Mouse (Mus musculus): ENCODE measurements around the gene Rufy1. TPM values are rescaled to one million over a fixed set of nuclear protein-coding genes. Genes with fewer than 3 reads are reported as not detected.

The Rufy1 gene
- total and polyA plus RNA-seq, 3 experiments: 17.8 to 18.4 TPM; not detected in 1

DNA sequence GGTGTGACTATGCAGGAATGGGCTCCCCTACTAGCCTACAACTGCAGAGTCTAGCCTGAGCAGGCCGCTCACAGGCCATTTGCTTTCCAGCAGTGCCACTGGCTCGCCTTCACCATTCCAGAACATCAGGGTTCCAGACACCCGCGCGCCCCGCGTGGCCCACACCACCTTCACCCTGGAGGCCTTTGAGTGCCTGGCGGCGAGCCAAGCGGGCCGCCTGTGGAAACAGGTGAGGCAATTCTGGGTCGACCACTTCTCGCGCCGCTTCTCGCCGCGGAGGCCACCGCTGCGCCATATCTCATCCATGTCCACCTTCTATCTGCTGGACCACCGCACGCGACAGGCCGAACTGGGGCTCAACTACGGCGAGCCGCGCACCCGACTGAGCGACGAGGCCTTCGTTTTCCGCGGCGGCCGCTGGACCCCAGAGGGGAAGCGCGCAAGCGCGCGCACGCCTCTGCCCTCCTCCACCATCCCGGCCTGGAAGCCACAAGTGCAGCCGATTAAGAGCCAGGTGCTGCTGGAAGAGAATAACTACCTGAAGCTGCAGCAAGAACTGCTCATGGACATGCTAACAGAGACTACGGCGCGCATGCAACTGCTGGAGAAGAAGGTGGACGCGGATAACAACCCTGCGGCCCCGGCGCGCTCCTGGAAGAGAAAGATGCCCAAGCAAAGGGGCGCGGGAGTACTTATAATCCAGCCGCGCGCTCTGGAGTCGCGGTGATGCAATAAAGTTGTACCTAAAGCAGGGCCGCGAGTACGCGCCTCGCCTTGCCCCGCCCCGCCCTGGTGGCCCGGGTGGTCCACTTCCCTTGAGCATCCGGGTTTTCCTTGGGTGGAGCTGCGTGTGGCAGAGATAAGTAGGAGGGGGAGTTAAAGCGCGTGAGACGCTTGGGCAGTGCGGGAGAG lies 71.7 kb downstream of the Rufy1 start (continued):
- TF ChIP-seq E2F4 (IDR thresholded peaks at IDR 0.05; ENCODE audit: borderline replicate concordance, low read depth, low read length): no peak
- peak; percentile 65 for TF ChIP-seq NRF1 (IDR thresholded peaks at IDR 0.05; ENCODE audit: insufficient read depth, low read depth, low read length, poor library complexity, severe bottlenecking)
- no peak for TF ChIP-seq POLR2AphosphoS5 (IDR thresholded peaks at IDR 0.05; ENCODE audit: borderline replicate concordance, low read depth, low read length)
- TF ChIP-seq GATA1 (IDR thresholded peaks at IDR 0.05; ENCODE audit: low read depth, low read length): peak; percentile 46; the same call in 1 of the 2 replicates
- no peak for TF ChIP-seq MAFK (IDR thresholded peaks at IDR 0.05; ENCODE audit: borderline replicate concordance, low read depth, low read length)
- TF ChIP-seq KAT2A (conservative IDR thresholded peaks at IDR 0.05; ENCODE audit: low read depth, low read length): no peak; the same call in 1 of the 2 replicates
- TF ChIP-seq ETS1 (IDR thresholded peaks at IDR 0.05; ENCODE audit: low read depth, low read length): peak; percentile 55; the same call in 1 of the 2 replicates
- peak; percentile 46; the same call in 1 of the 2 replicates for TF ChIP-seq BHLHE40 (IDR thresholded peaks at IDR 0.05; ENCODE audit: borderline replicate concordance, low read depth, low read length)
- no peak for TF ChIP-seq MEF2A (IDR thresholded peaks at IDR 0.05; ENCODE audit: extremely low read depth, insufficient replicate concordance, low read depth, low read length, poor library complexity, severe bottlenecking)
- TF ChIP-seq POLR2A (IDR thresholded peaks at IDR 0.05; ENCODE audit: control insufficient read depth in 1 of 2, insufficient read depth in 1 of 2, low read depth in 1 of 2, low read length in 2 of 2, poor library complexity in 1 of 2): peak; percentile 52 to 58; a peak in 2 of 4 replicates

- Histone ChIP-seq H3K27me3 (ENCODE audit: control insufficient read depth in 1 of 2, insufficient read depth in 2 of 2, low read length in 2 of 2) (no peaks in the 10 kb centered on the region), H3K27ac (ENCODE audit: control insufficient read depth, low read depth, low read length) (peak overlapping the region; percentile 46), H3K36me3 (ENCODE audit: control insufficient read depth in 1 of 2, insufficient read depth in 2 of 2, low read length in 2 of 2) (peaks cover 0 to 19% of the 10 kb centered on the region in 2 experiments; a peak in 2 of 4 replicates), H3K4me1 (ENCODE audit: control insufficient read depth in 1 of 2, insufficient read depth in 2 of 2, low read length in 2 of 2) (peaks cover 13 to 27% of the 10 kb centered on the region in 2 experiments; a peak in 3 of 4 replicates), H3K4me3 (ENCODE audit: control insufficient read depth in 1 of 2, insufficient read depth in 1 of 2, low read depth in 2 of 2, low read length in 2 of 2) (no peak overlapping the region), H3K79me2 (ENCODE audit: control insufficient read depth, insufficient read depth, low read length, poor library complexity) (peaks cover 7% of the 10 kb centered on the region; the same call in 1 of the 2 replicates), H3K9me3 (replicated peaks; ENCODE audit: insufficient read depth, low read length) (no peaks in the 10 kb centered on the region), H3K9ac (ENCODE audit: control insufficient read depth, low read depth, low read length, poor library complexity, severe bottlenecking) (no peak overlapping the region)
- DNase-seq (ENCODE audit: low read depth, low spot score): peak; percentile 85
- TF ChIP-seq USF2 (IDR thresholded peaks at IDR 0.05; ENCODE audit: borderline replicate concordance in 1 of 2, insufficient read depth in 1 of 2, low read depth in 1 of 2, low read length in 2 of 2) (peak in 1 of 2 experiments; percentile 70; a peak in 2 of 4 replicates), E2F4 (IDR thresholded peaks at IDR 0.05; ENCODE audit: borderline replicate concordance, low read depth, low read length) (no peak), MXI1 (IDR thresholded peaks at IDR 0.05; ENCODE audit: low read depth, low read length) (peak; percentile 82), JUND (IDR thresholded peaks at IDR 0.05; ENCODE audit: low read depth, low read length) (no peak), TBP (IDR thresholded peaks at IDR 0.05; ENCODE audit: low read depth, low read length) (no peak), ZKSCAN1 (IDR thresholded peaks at IDR 0.05; ENCODE audit: low read depth, low read length) (no peak), NELFE (IDR thresholded peaks at IDR 0.05; ENCODE audit: low read depth, low read length) (no peak), RCOR1 (IDR thresholded peaks at IDR 0.05; ENCODE audit: low read depth, low read length) (no peak), POLR2AphosphoS2 (IDR thresholded peaks at IDR 0.05; ENCODE audit: low read length) (no peak), MYC (IDR thresholded peaks at IDR 0.05; ENCODE audit: low read depth, low read length) (peak; percentile 72), SIN3A (IDR thresholded peaks at IDR 0.05; ENCODE audit: low read length) (peak; percentile 74), RAD21 (IDR thresholded peaks at IDR 0.05; ENCODE audit: low read depth, low read length) (no peak), ETS1 (IDR thresholded peaks at IDR 0.05; ENCODE audit: low read depth, low read length) (peak; percentile 83), CHD1 (IDR thresholded peaks at IDR 0.05; ENCODE audit: low read depth, low read length) (no peak), TCF12 (IDR thresholded peaks at IDR 0.05; ENCODE audit: low read depth, low read length) (peak; percentile 71), POLR2A (IDR thresholded peaks at IDR 0.05; ENCODE audit: control insufficient read depth in 1 of 2, insufficient read depth in 1 of 2, low read depth in 1 of 2, low read length in 2 of 2, poor library complexity in 1 of 2) (no peak), ELF1 (IDR thresholded peaks at IDR 0.05; ENCODE audit: low read depth, low read length) (no peak), MAX (IDR thresholded peaks at IDR 0.05; ENCODE audit: low read length) (peak; percentile 90), MEF2A (IDR thresholded peaks at IDR 0.05; ENCODE audit: extremely low read depth, insufficient replicate concordance, low read depth, low read length, poor library complexity, severe bottlenecking) (no peak), ZC3H11A (IDR thresholded peaks at IDR 0.05; ENCODE audit: low read depth, low read length) (no peak), BHLHE40 (IDR thresholded peaks at IDR 0.05; ENCODE audit: borderline replicate concordance, low read depth, low read length) (peak; percentile 92; the same call in 1 of the 2 replicates), POLR2AphosphoS5 (IDR thresholded peaks at IDR 0.05; ENCODE audit: borderline replicate concordance, low read depth, low read length) (no peak), MYB (IDR thresholded peaks at IDR 0.05; ENCODE audit: low read depth, low read length) (no peak), GATA1 (IDR thresholded peaks at IDR 0.05; ENCODE audit: low read depth, low read length) (peak; percentile 87), ZMIZ1 (IDR thresholded peaks at IDR 0.05; ENCODE audit: low read depth, low read length) (no peak), EP300 (IDR thresholded peaks at IDR 0.05; ENCODE audit: low read depth in 1 of 2, low read length in 2 of 2) (peak; percentile 59; a peak in 3 of 4 replicates), CHD2 (IDR thresholded peaks at IDR 0.05; ENCODE audit: low read length) (no peak)
Measured at GRCm38 (mm10) chr11:50355395-50355794, 75.5 kb downstream of the Rufy1 start.
